Mouse (Mus musculus) limb, embryonic 11.5 days (tissue): ENCODE measurements around the gene Nop58. TPM values are rescaled to one million over a fixed set of nuclear protein-coding genes. Genes with fewer than 3 reads are reported as not detected.
A peak's percentile ranks its signal among the peaks of the same experiment; 100 is the strongest.

Experiments used
- ATAC-seq: fragments of 200-750 bp; cut with Nextera tagmentation; 2 replicates; pipeline ENCODE4 v1.8.0; 2017; ENCODE audit warnings: low read depth; ENCODE audit not compliant: insufficient number of reproducible peaks, low FRiP score, low TSS enrichment
- DNase-seq: peaks from one replicate; pipeline ENCODE4 v3.0.0-alpha.2; 2015; ENCODE audit warnings: low spot score
- H3K27ac ChIP-seq: fragments of 300-500 bp; sonication (generic); replicated peaks from 2 replicates; pipeline ENCODE4 v1.5.1; 2014; ENCODE audit warnings: low read depth, mild to moderate bottlenecking, low read length
- H3K27me3 ChIP-seq: fragments of 300-500 bp; sonication (generic); 2 replicates; pipeline ENCODE4 v1.6.1; 2014; ENCODE audit warnings: mild to moderate bottlenecking, low read length, mixed read lengths; ENCODE audit not compliant: control insufficient read depth, insufficient read depth
- H3K36me3 ChIP-seq: fragments of 300-500 bp; sonication (generic); 2 replicates; pipeline ENCODE4 v1.6.1; 2014; ENCODE audit warnings: mild to moderate bottlenecking, low read length, moderate library complexity, mixed read lengths; ENCODE audit not compliant: control insufficient read depth, insufficient read depth
- H3K4me1 ChIP-seq: fragments of 300-500 bp; sonication (generic); 2 replicates; pipeline ENCODE4 v1.6.1; 2014; ENCODE audit warnings: low read length, mixed read lengths; ENCODE audit not compliant: control insufficient read depth, insufficient read depth
- H3K4me2 ChIP-seq: fragments of 300-500 bp; sonication (generic); 2 replicates; pipeline ENCODE4 v1.6.1; 2014; ENCODE audit warnings: low read depth, mild to moderate bottlenecking, moderate library complexity; ENCODE audit not compliant: severe bottlenecking
- H3K4me3 ChIP-seq: fragments of 300-500 bp; sonication (generic); 2 replicates; pipeline ENCODE4 v1.5.1; 2014; ENCODE audit warnings: low read depth, low read length
- H3K9ac ChIP-seq: fragments of 300-500 bp; sonication (generic); 2 replicates; pipeline ENCODE4 v1.6.1; 2014; ENCODE audit warnings: mild to moderate bottlenecking, low read length
- H3K9me3 ChIP-seq: fragments of 300-500 bp; sonication (generic); 2 replicates; pipeline ENCODE4 v1.6.1; 2016; ENCODE audit warnings: low read length; ENCODE audit not compliant: control insufficient read depth
- WGBS: fragments of 180-500 bp; shearing (Covaris S2); extraction: QIAGEN DNeasy Blood & Tissue Kit; methylation state at CpG from one replicate; pipeline ENCODE4 v1.1.7; 2014; 5-methylcytosine and 5-hydroxymethylcytosine counted together
- polyA plus RNA-seq: library from polyadenylated mRNA; unstranded; fragments of >200 nt; fragmentation: Nextera tagmentation; extraction: Ambion mirVana; gene quantifications from 2 replicates; pipeline ENCODE4 v1.2.1, GENCODE M21; 2014

Gene Nop58
- polyA plus RNA-seq, 1 experiment from 2014 or later: 281 TPM

DNA sequence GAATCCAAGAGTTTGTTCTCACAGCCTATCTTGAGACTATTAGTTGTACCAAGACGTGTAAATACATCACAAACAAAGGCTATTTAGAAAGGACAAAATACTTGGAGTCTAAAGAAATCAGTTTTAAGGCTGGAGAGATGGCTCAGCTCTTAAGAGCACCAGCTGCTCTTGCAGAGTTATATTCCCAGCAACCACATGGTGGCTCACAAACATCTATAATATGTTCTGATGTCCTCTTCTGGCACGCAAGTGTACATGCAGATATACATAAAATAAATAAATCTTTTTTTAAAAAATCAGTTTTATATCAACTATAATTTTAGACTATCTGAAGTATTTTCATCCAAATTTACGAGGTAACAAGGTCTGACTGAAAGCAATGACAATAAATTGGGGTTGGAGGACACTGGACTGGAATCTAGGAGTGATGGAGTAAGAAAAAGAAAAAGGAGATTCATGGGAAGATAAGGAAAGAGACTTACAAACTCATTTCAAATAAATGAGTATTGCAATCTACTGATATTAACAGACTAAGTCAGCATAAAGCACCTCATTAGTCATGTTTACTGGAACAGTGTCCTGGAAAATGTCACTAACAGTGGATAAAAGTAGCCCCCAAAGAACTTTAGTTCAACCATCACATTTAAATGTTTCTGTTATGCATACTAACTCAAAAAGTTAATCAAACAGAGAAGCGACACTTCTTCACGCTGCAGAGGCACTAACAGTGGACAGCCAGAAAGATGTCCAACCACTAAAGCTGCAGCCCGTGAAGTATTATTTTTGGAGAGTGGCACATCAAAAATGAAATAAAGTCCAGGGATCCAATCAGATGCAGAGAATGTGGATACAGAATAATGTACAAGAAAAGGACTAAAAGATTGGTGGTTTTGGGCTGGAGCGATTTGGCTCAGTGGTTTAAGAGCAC, 28.3 kb upstream of the Nop58 start:
- Histone ChIP-seq H3K4me2 (no peak overlapping the region), H3K9me3 (no peaks in the 10 kb centered on the region), H3K36me3 (no peaks in the 10 kb centered on the region; the same call in 1 of the 2 replicates), H3K9ac (no peak overlapping the region), H3K4me1 (no peaks in the 10 kb centered on the region), H3K27me3 (no peaks in the 10 kb centered on the region), H3K4me3 (no peak overlapping the region), H3K27ac (no peak overlapping the region)
- 93% methylated on average over 7 of the region's 7 CpGs for WGBS
- ATAC-seq (no peak), DNase-seq (no peak)

DNA sequence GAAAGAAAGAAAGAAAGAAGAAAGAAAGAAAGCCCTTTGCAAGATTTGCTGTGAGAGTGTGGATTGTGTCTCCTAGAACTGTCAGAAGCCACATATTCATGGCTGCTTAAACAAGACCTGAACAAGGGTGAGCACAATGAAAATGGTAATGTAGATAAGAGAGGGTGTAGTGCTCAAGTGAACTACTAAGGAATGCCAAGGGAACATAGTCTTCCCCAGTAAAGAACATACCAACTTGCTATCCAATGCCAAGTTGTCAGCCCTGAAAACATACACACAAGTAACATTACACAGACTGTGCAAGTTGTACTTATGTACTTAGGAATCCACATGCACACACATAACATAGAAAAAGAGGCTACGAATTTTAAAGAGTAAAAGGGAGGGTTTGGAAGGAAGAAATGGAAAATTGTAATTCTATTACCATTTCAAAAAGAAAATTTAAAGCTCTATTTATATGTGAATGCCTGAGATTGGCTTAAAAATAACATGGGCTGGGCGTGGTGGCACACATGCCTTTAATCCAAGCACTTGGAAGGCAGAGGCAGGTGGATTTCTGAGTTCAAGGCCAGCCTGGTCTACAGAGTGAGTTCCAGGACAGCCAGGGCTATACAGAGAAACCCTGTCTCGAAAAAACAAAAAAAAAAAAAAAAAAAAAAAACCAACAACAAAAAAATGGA, 21.2 kb upstream of the Nop58 start:
- ATAC-seq: no peak
- H3K36me3 ChIP-seq: no peaks in the 10 kb centered on the region
- WGBS: 70% methylated on average over 3 of the region's 3 CpGs

DNA sequence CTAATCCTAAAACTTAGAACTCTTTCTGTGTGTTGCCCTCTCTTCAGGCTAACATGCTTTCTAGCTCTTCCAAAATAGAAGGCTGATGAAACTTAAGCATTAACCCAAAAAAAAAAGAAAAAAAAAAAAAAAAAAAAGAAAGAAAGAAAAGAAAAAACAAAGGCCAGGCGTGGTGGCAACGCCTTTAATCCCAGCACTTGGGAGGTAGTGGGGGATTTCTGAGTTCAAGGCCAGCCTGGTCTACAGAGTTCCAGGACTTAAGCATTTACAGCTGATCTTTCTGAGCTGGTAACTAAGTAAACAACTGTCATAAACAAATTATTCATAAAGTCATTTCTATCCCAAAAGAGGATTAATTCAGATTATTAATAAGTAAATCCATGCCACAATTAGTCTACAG, 15.9 kb upstream of the Nop58 start:
- no peak overlapping the region for H3K9ac ChIP-seq
- no peaks in the 10 kb centered on the region for H3K9me3 ChIP-seq
- no peak overlapping the region for H3K27ac ChIP-seq
- no peaks in the 10 kb centered on the region for H3K4me1 ChIP-seq
- 0 out of 2 replicates have a peak overlapping the region, but pooled peaks have one; percentile 7 for H3K4me2 ChIP-seq
- H3K36me3 ChIP-seq: no peaks in the 10 kb centered on the region
- no peak overlapping the region for H3K4me3 ChIP-seq
- ATAC-seq: no peak
- H3K27me3 ChIP-seq: no peaks in the 10 kb centered on the region
- DNase-seq: no peak
- 86% methylated on average over 2 of the region's 2 CpGs for WGBS

More for the DNA sequence above, 21.2 kb upstream of the Nop58 start:
- Histone ChIP-seq H3K4me1 (no peaks in the 10 kb centered on the region), H3K9me3 (no peaks in the 10 kb centered on the region), H3K27ac (no peak overlapping the region), H3K4me3 (no peak overlapping the region), H3K27me3 (no peaks in the 10 kb centered on the region), H3K9ac (no peak overlapping the region), H3K4me2 (no peak overlapping the region)
- no peak for DNase-seq

DNA sequence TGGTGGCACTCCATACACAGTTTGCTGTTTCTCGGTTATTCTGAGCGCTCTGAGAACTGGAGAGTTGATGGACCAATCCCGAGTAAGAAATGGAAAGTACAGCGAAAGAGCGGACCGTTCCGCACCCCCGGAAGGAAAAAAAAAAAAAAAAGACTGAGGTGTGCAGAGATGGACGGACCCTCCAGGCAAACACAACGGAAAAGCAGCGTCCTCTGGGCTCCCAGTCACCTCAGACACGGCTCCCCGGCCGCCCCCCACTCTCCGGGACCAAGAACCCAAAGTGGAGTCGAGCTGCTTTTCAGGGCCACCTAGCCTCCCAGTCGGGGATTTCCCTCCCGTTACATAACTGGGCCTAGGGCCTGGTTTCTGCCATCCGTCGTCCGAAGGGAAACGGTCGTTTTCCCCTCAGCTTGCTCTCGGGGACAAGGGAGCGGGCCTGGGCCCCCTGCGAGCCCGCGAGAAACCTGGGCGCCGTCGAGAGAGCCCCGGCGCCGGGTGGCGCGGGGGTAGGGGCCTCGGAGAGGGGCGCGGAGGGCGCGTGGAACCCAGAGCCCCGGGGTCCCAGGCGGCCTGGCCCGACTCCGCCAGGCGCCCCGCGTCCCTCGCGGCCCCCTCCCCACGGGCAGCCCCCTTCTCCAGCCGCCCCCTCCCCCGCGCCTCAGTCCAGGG, 14.7 kb upstream of the Nop58 start:
- ATAC-seq (no peak; the same call in 1 of the 2 replicates), DNase-seq (peak; percentile 56)
- WGBS: under 1% methylated on average over 39 of the region's 54 CpGs

DNA sequence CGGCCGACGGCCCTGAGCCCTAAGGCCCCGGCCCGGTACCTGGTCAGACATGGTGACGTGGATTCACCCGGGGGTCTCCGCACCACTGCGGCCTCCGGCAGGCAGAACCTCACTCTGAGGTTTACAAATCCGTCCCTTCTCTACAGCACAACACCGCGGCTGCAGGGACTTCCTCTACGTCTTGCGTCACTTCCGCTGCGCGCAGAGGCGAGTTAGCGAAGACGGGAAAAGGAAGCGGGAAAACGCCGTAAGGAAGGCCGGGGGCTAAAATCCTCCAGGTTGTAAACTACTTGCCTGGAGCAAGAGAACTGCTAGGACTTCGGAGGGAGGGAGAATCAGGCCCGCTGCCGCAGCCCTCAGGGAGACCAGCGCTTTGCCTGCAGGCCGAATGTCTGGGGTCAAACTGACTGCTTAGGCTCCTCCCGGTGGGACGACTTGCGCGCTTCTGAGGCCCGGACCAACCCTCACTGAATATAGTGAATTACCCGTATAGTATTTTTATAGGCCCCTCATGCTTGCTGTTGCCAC, 14.1 kb upstream of the Nop58 start, which contains the start of gene Sumo1:
Gene Sumo1, minus strand, starts transcription at position 194 of the 528 bp plus-strand sequence.
- peak within 1 kb of the TSS; percentile 93 for H3K27ac ChIP-seq
- peak within 1 kb of the TSS; percentile 62 for H3K4me2 ChIP-seq
- H3K4me3 ChIP-seq: peak within 1 kb of the TSS; percentile 98
- peak; percentile 92 for DNase-seq
- H3K4me1 ChIP-seq: no peaks in the 10 kb centered on the region
- no peaks in the 10 kb centered on the region for H3K27me3 ChIP-seq
- H3K9me3 ChIP-seq: no peaks in the 10 kb centered on the region
- peak within 1 kb of the TSS; percentile 98 for H3K9ac ChIP-seq
- peak; percentile 92 for ATAC-seq
- under 1% methylated on average over 35 of the region's 36 CpGs for WGBS
- H3K36me3 ChIP-seq: no peaks in the 10 kb centered on the region

More for the DNA sequence above, 14.7 kb upstream of the Nop58 start:
- H3K4me2 ChIP-seq: peak overlapping the region; percentile 62
- H3K9me3 ChIP-seq: no peaks in the 10 kb centered on the region
- H3K36me3 ChIP-seq: no peaks in the 10 kb centered on the region
- no peaks in the 10 kb centered on the region for H3K27me3 ChIP-seq
- no peaks in the 10 kb centered on the region for H3K4me1 ChIP-seq
- H3K9ac ChIP-seq: peak overlapping the region; percentile 98
- H3K27ac ChIP-seq: peak overlapping the region; percentile 93
- H3K4me3 ChIP-seq: peak overlapping the region; percentile 98

DNA sequence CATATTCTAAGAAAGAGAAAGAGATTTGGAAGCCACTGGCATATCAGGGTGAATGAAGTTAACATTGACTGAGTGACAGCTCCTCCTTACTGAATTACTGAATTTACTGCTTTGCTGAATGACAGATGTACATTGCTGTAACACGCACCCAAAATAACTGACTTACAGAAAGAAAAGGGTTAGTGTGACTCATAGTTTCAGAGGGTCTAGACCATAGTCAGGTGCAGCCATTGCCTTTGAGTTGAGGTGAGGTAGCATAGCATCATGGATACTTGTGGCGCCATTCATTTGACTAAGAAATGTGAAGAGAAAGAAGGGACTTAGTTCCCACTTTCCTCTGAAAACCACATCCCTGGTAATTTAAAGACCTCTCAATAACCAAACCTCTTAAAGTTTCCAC, 11.1 kb upstream of the Nop58 start:
- Histone ChIP-seq H3K27me3 (no peaks in the 10 kb centered on the region), H3K27ac (no peak overlapping the region), H3K9ac (no peak overlapping the region), H3K4me2 (no peak overlapping the region), H3K4me1 (no peaks in the 10 kb centered on the region), H3K9me3 (no peaks in the 10 kb centered on the region), H3K4me3 (no peak overlapping the region), H3K36me3 (no peaks in the 10 kb centered on the region)
- ATAC-seq (no peak), DNase-seq (no peak)
- 92% methylated on average over 2 of the region's 2 CpGs for WGBS

DNA sequence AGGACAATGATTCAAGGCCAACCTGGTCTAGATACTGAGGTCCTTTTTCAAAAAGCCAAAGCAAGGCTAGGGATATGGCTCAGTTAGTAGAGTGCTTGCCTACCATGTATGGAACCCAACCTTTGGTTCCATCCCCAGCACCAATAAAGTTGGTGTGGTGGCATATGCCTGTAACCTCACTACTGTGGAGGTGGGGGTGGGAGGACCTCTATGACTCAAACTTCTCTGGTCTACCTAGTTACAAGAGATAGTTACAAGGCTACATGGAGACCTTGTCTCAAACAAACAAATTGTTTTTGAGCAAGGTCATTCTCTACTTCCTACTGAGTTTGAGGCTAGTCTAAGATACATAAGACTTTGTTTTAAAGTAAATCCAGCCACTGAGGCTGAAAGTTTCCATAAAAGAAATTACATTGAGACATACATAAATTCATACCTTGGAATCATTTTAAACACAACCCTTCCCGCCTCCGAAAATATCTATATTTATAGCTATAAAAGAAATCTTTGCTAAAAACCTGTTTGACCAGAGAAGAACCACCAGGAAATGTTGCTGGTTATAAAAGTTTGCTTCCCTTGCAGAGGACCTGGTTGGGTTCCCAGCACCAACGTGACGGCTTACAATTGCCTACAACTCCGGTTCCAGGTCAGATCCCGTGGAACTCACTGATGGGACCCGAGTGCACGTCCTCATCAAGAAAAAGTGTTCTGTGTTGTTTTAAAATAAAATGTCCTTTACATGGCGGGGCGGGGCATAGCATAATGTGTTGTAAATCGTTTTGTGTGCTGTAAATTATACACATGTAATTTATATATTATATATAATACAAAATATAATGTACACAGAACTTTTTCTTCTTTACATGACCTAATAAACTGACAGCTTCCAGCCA, 599 bp upstream of the Nop58 start:
- no peaks in the 10 kb centered on the region; the same call in 1 of the 2 replicates for H3K36me3 ChIP-seq
- H3K27me3 ChIP-seq: no peaks in the 10 kb centered on the region
- H3K27ac ChIP-seq: no peak overlapping the region
- no peaks in the 10 kb centered on the region for H3K9me3 ChIP-seq
- H3K4me3 ChIP-seq: peak overlapping the region; percentile 15
- ATAC-seq (peak; percentile 36; the same call in 1 of the 2 replicates), DNase-seq (peak; percentile 34)
- peak overlapping the region; percentile 22; the same call in 1 of the 2 replicates for H3K9ac ChIP-seq
- peak overlapping the region; percentile 43; the same call in 1 of the 2 replicates for H3K4me2 ChIP-seq
- H3K4me1 ChIP-seq: peaks cover 6% of the 10 kb centered on the region; the same call in 1 of the 2 replicates
- 10% methylated on average over 11 of the region's 11 CpGs for WGBS
